Mouse (Mus musculus) megakaryocyte, embryonic 14.5 days (primary cell): ENCODE data around the gene Vamp9. TPM values are rescaled to one million over a fixed set of nuclear protein-coding genes. Genes with fewer than 3 reads are reported as not detected.

ENCODE experiments used
- H3K27me3 ChIP-seq: replicated peaks from 2 replicates; pipeline ENCODE3; 2012; ENCODE audit warnings: inconsistent platforms
- H3K36me3 ChIP-seq: replicated peaks from 2 replicates; pipeline ENCODE3; 2012; ENCODE audit warnings: low read length, inconsistent platforms, mixed read lengths
- H3K4me1 ChIP-seq: 2 replicates; pipeline ENCODE4 v1.6.1; 2012; ENCODE audit warnings: inconsistent platforms
- H3K4me3 ChIP-seq: replicated peaks from 2 replicates; pipeline ENCODE3; 2012; ENCODE audit warnings: moderate library complexity, mild to moderate bottlenecking, inconsistent platforms
- H3K9me3 ChIP-seq: 2 replicates; pipeline ENCODE4 v1.6.1; 2012; ENCODE audit warnings: inconsistent platforms
- FLI1 ChIP-seq: IDR thresholded peaks from 2 replicates; pipeline ENCODE4 v1.6.1; 2012; ENCODE audit warnings: low read length, inconsistent platforms, mixed read lengths
- GATA1 ChIP-seq: IDR thresholded peaks from 3 replicates; pipeline ENCODE4 v1.6.1; 2012; ENCODE audit warnings: mixed read lengths, low read length, inconsistent platforms, borderline replicate concordance
- polyA plus RNA-seq: library from polyadenylated mRNA; stranded (reverse); fragments of >175 nt; gene quantifications from 2 replicates; pipeline ENCODE4 v1.2.3, GENCODE M21; 2012; ENCODE audit warnings: low replicate concordance; ENCODE audit not compliant: insufficient read depth

Gene Vamp9
- not detected in 2 replicates for polyA plus RNA-seq

GRCm38 (mm10) chr5:99906181-99906956 is at the start of gene Vamp9:
Gene Vamp9, plus strand, starts transcription at chr5:99906254.
- TF ChIP-seq GATA1: no peak
- no peak for TF ChIP-seq FLI1
- Histone ChIP-seq H3K27me3 (peaks cover 10% of the 10 kb centered on the region), H3K9me3 (peaks cover 11% of the 10 kb centered on the region), H3K4me1 (0 out of 2 replicates have a peak, but pooled peaks cover 2% of the 10 kb centered on the region), H3K4me3 (peak within 1 kb of the TSS; percentile 80), H3K36me3 (no peaks in the 10 kb centered on the region)

- H3K27me3 ChIP-seq: peaks cover 29% of the 10 kb centered on the region
- peaks cover 11% of the 10 kb centered on the region for H3K4me1 ChIP-seq
- H3K9me3 ChIP-seq: no peaks in the 10 kb centered on the region
- H3K36me3 ChIP-seq: no peaks in the 10 kb centered on the region
- TF ChIP-seq GATA1 (no peak), FLI1 (no peak)
- no peak overlapping the region for H3K4me3 ChIP-seq
Observed at GRCm38 (mm10) chr5:99857106-99857637, 48.9 kb upstream of the Vamp9 start.

GRCm38 (mm10) chr5:99859637-99860433 is 46.2 kb upstream of the Vamp9 start:
- 0 out of 2 replicates have a peak, but pooled peaks cover 4% of the 10 kb centered on the region for H3K9me3 ChIP-seq
- no peak overlapping the region for H3K4me3 ChIP-seq
- TF ChIP-seq FLI1: no peak
- H3K4me1 ChIP-seq: peaks cover 19% of the 10 kb centered on the region
- H3K36me3 ChIP-seq: no peaks in the 10 kb centered on the region
- peaks cover 34% of the 10 kb centered on the region for H3K27me3 ChIP-seq

- H3K9me3 ChIP-seq: 0 out of 2 replicates have a peak, but pooled peaks cover 4% of the 10 kb centered on the region
- no peaks in the 10 kb centered on the region for H3K36me3 ChIP-seq
- peaks cover 35% of the 10 kb centered on the region for H3K4me1 ChIP-seq
- no peak overlapping the region for H3K4me3 ChIP-seq
- TF ChIP-seq GATA1 (no peak), FLI1 (no peak)
- peaks cover 28% of the 10 kb centered on the region for H3K27me3 ChIP-seq
Observed at GRCm38 (mm10) chr5:99861816-99862215, 44.2 kb upstream of the Vamp9 start.

GRCm38 (mm10) chr5:99863656-99864380 is 42.2 kb upstream of the Vamp9 start:
- H3K9me3 ChIP-seq: 0 out of 2 replicates have a peak, but pooled peaks cover 7% of the 10 kb centered on the region
- peaks cover 40% of the 10 kb centered on the region for H3K4me1 ChIP-seq
- peaks cover 24% of the 10 kb centered on the region for H3K27me3 ChIP-seq
- no peak for TF ChIP-seq GATA1
- no peak for TF ChIP-seq FLI1
- H3K36me3 ChIP-seq: no peaks in the 10 kb centered on the region
- H3K4me3 ChIP-seq: peak overlapping the region; percentile 48

- H3K9me3 ChIP-seq: 0 out of 2 replicates have a peak, but pooled peaks cover 7% of the 10 kb centered on the region
- TF ChIP-seq GATA1 (no peak), FLI1 (no peak)
- H3K4me1 ChIP-seq: peaks cover 44% of the 10 kb centered on the region
- peak overlapping the region; percentile 54 for H3K4me3 ChIP-seq
- no peaks in the 10 kb centered on the region for H3K36me3 ChIP-seq
- H3K27me3 ChIP-seq: peaks cover 25% of the 10 kb centered on the region
Observed at GRCm38 (mm10) chr5:99865779-99866178, 40.3 kb upstream of the Vamp9 start.

- H3K27me3 ChIP-seq: peaks cover 22% of the 10 kb centered on the region
- H3K36me3 ChIP-seq: no peaks in the 10 kb centered on the region
- peaks cover 40% of the 10 kb centered on the region for H3K4me1 ChIP-seq
- H3K9me3 ChIP-seq: 0 out of 2 replicates have a peak, but pooled peaks cover 7% of the 10 kb centered on the region
- no peak for TF ChIP-seq FLI1
- TF ChIP-seq GATA1: no peak
- no peak overlapping the region for H3K4me3 ChIP-seq
Observed at GRCm38 (mm10) chr5:99868286-99868685, 37.8 kb upstream of the Vamp9 start.

GRCm38 (mm10) chr5:99868923-99869322 is 37.1 kb upstream of the Vamp9 start:
- peaks cover 35% of the 10 kb centered on the region for H3K4me1 ChIP-seq
- no peak overlapping the region for H3K4me3 ChIP-seq
- no peak for TF ChIP-seq FLI1
- TF ChIP-seq GATA1: no peak
- no peaks in the 10 kb centered on the region for H3K36me3 ChIP-seq
- peaks cover 20% of the 10 kb centered on the region for H3K27me3 ChIP-seq
- H3K9me3 ChIP-seq: peaks cover 9% of the 10 kb centered on the region; the same call in 1 of the 2 replicates

GRCm38 (mm10) chr5:99877565-99877964 is 28.5 kb upstream of the Vamp9 start:
- H3K4me1 ChIP-seq: peaks cover 9% of the 10 kb centered on the region

More at GRCm38 (mm10) chr5:99877565-99877964, 28.5 kb upstream of the Vamp9 start:
- TF ChIP-seq GATA1: no peak
- TF ChIP-seq FLI1: no peak
- H3K9me3 ChIP-seq: peaks cover 50% of the 10 kb centered on the region
- no peak overlapping the region for H3K4me3 ChIP-seq
- peaks cover 11% of the 10 kb centered on the region for H3K27me3 ChIP-seq
- no peaks in the 10 kb centered on the region for H3K36me3 ChIP-seq
